Mouse (Mus musculus) olfactory bulb, adult 2 months (tissue): ENCODE data around the gene Prc1.

Experiments used
- CTCF ChIP-seq: fragments of 200-500 bp; IDR thresholded peaks from 2 replicates; pipeline ENCODE4 v1.5.1; 2012; ENCODE audit warnings: low read depth, mild to moderate bottlenecking, low read length, moderate library complexity; ENCODE audit not compliant: insufficient read depth
- POLR2A ChIP-seq: fragments of 200-500 bp; IDR thresholded peaks from 2 replicates; pipeline ENCODE4 v1.6.1; 2012; ENCODE audit warnings: mild to moderate bottlenecking, low read depth, low read length, moderate library complexity; ENCODE audit not compliant: insufficient read depth

DNA sequence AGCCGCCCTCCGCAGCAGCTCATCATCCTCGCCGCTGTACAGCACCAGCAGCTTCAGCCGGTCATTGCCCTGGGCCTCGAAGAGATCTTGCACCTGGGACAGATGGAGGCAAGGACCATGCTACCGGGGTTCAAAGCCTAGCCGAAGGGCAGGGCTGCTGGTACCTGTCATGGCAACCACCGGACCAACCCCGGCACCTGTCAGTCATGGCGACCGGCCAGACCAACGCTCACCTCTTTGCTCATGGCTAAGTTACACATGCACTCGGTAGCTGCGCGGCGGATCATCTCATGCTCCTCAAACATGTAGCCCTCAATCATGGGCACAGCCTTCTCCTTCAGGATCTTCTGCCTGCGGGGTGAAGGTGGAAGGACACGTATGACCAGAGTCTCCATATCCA, 31.8 kb downstream of the Prc1 start:
- TF ChIP-seq CTCF (no peak), POLR2A (no peak)
